Mouse (Mus musculus) small intestine, adult 2 months (tissue): ENCODE measurements around the gene Xpnpep1. TPM values are rescaled to one million over a fixed set of nuclear protein-coding genes. Genes with fewer than 3 reads are reported as not detected.

Source experiments
- H3K27ac ChIP-seq: fragments of 200-500 bp; 2 replicates; pipeline ENCODE4 v1.5.1; 2012; ENCODE audit warnings: low read depth, low read length, control low read depth, inconsistent platforms; ENCODE audit not compliant: insufficient read depth
- H3K27me3 ChIP-seq: fragments of 200-500 bp; 2 replicates; pipeline ENCODE4 v1.6.1; 2012; ENCODE audit warnings: mild to moderate bottlenecking, moderate library complexity, low read length, inconsistent platforms; ENCODE audit not compliant: control insufficient read depth, insufficient read depth
- H3K36me3 ChIP-seq: fragments of 200-500 bp; 2 replicates; pipeline ENCODE4 v1.6.1; 2012; ENCODE audit warnings: mild to moderate bottlenecking, low read length, control low read depth, inconsistent platforms; ENCODE audit not compliant: control insufficient read depth, insufficient read depth
- H3K4me1 ChIP-seq: fragments of 200-500 bp; 2 replicates; pipeline ENCODE4 v1.6.1; 2012; ENCODE audit warnings: low read length, inconsistent platforms, mixed read lengths; ENCODE audit not compliant: control insufficient read depth, insufficient read depth, insufficient read length
- H3K4me3 ChIP-seq: fragments of 200-500 bp; 2 replicates; pipeline ENCODE4 v1.5.1; 2012; ENCODE audit warnings: low read depth, mild to moderate bottlenecking, control low read depth, inconsistent platforms, low read length, moderate library complexity
- CTCF ChIP-seq: fragments of 200-500 bp; IDR thresholded peaks from 2 replicates; pipeline ENCODE4 v1.5.1; 2012; ENCODE audit warnings: low read depth, mild to moderate bottlenecking, control low read depth, inconsistent platforms, low read length, moderate library complexity, mixed read lengths; ENCODE audit not compliant: insufficient replicate concordance, insufficient read length; ENCODE audit errors: extremely low read depth
- POLR2A ChIP-seq: fragments of 200-500 bp; IDR thresholded peaks from 2 replicates; pipeline ENCODE4 v1.6.1; 2012; ENCODE audit warnings: low read depth, mild to moderate bottlenecking, control low read depth, inconsistent platforms, low read length, moderate library complexity
- WGBS: fragments of 180-500 bp; shearing (Covaris S2); methylation state at CpG from one replicate; pipeline ENCODE4 v1.1.7; 2018; 5-methylcytosine and 5-hydroxymethylcytosine counted together
- polyA plus RNA-seq: library from polyadenylated mRNA; depleted of rRNA; stranded (reverse); fragments of >200 nt; gene quantifications from 2 replicates; pipeline ENCODE4 v1.2.3, GENCODE M21; 2012

Xpnpep1 gene
- polyA plus RNA-seq, 1 experiment: 477 TPM

GRCm38 (mm10) chr19:53019716-53020463 is 20.1 kb downstream of the Xpnpep1 start:
- peak; percentile 75; the same call in 1 of the 2 replicates for TF ChIP-seq CTCF
- TF ChIP-seq POLR2A: no peak
- peaks cover 38% of the 10 kb centered on the region for H3K4me1 ChIP-seq
- no peak overlapping the region for H3K4me3 ChIP-seq
- H3K27me3 ChIP-seq: no peaks in the 10 kb centered on the region
- H3K36me3 ChIP-seq: peaks cover 72% of the 10 kb centered on the region
- WGBS: 66% methylated on average over 13 of the region's 13 CpGs
- peak overlapping the region; percentile 48 for H3K27ac ChIP-seq

GRCm38 (mm10) chr19:53017954-53018353 is 22.1 kb downstream of the Xpnpep1 start:
- no peak overlapping the region for H3K27ac ChIP-seq
- no peak for TF ChIP-seq CTCF
- no peak for TF ChIP-seq POLR2A
- H3K36me3 ChIP-seq: peaks cover 72% of the 10 kb centered on the region
- no peak overlapping the region for H3K4me3 ChIP-seq
- H3K4me1 ChIP-seq: peaks cover 22% of the 10 kb centered on the region
- no peaks in the 10 kb centered on the region for H3K27me3 ChIP-seq
- 71% methylated on average over 9 of the region's 9 CpGs for WGBS

DNA sequence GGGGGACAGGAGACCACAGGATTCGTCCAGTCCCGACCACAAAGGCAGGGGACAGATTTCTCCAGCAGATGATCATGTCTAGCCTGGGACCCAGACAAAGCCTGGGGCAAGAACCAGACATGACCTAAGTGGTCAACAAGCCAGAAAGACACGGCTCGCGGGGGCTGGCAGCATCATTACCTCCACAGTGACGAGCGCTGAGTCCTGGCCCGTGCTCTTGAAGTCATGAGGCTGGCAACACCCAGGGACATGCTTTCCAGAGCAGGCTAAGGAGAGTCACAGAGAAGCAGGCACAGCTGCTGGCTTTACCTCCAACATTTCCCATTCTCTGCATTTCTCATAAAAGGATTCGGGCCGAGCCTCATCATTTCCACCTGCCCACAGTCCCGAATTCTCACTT is 22.8 kb downstream of the Xpnpep1 start:
- WGBS: 89% methylated on average over 11 of the region's 11 CpGs
- H3K4me1 ChIP-seq: peaks cover 16% of the 10 kb centered on the region
- no peaks in the 10 kb centered on the region for H3K27me3 ChIP-seq
- peaks cover 73% of the 10 kb centered on the region for H3K36me3 ChIP-seq
- no peak overlapping the region for H3K4me3 ChIP-seq
- no peak overlapping the region for H3K27ac ChIP-seq
- no peak for TF ChIP-seq CTCF
- no peak for TF ChIP-seq POLR2A

GRCm38 (mm10) chr19:53014910-53015710 is 24.9 kb downstream of the Xpnpep1 start:
- TF ChIP-seq POLR2A (no peak), CTCF (no peak)
- Histone ChIP-seq H3K36me3 (peaks cover 85% of the 10 kb centered on the region), H3K4me1 (peaks cover 11% of the 10 kb centered on the region), H3K27me3 (no peaks in the 10 kb centered on the region), H3K27ac (no peak overlapping the region), H3K4me3 (no peak overlapping the region)
- 87% methylated on average over 21 of the region's 21 CpGs for WGBS

- Histone ChIP-seq H3K27ac (no peak overlapping the region), H3K36me3 (peaks cover 93% of the 10 kb centered on the region), H3K27me3 (no peaks in the 10 kb centered on the region), H3K4me3 (no peak overlapping the region), H3K4me1 (peaks cover 4% of the 10 kb centered on the region)
- TF ChIP-seq CTCF: no peak
- TF ChIP-seq POLR2A: no peak
- WGBS: 86% methylated on average over 3 of the region's 3 CpGs
These were observed 26.3 kb downstream of the Xpnpep1 start for GRCm38 (mm10) chr19:53013744-53014143.

DNA sequence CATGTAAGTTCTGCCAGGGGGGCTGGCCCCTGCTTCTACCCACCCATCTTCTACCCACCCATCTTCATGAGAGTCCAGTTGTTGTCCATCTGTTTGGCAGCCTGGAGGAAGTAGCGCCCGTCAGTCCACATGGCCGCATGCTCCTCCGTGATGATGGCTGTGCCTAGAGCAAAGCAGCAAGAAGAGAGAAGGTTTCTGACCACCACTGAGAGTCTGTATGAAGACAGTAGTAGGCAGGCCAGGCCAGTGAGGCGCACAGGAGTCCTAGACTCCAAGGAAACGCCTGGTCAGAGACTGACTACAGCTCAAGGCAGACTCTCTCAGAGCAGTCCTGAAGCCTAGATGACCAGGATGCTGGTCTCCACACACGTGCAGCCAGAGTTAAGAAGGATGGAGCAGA is 26.7 kb downstream of the Xpnpep1 start:
- no peak overlapping the region for H3K27ac ChIP-seq
- no peaks in the 10 kb centered on the region for H3K27me3 ChIP-seq
- WGBS: 85% methylated on average over 7 of the region's 7 CpGs
- H3K4me3 ChIP-seq: no peak overlapping the region
- peaks cover 92% of the 10 kb centered on the region for H3K36me3 ChIP-seq
- TF ChIP-seq POLR2A: no peak
- TF ChIP-seq CTCF: no peak
- peaks cover 4% of the 10 kb centered on the region for H3K4me1 ChIP-seq

DNA sequence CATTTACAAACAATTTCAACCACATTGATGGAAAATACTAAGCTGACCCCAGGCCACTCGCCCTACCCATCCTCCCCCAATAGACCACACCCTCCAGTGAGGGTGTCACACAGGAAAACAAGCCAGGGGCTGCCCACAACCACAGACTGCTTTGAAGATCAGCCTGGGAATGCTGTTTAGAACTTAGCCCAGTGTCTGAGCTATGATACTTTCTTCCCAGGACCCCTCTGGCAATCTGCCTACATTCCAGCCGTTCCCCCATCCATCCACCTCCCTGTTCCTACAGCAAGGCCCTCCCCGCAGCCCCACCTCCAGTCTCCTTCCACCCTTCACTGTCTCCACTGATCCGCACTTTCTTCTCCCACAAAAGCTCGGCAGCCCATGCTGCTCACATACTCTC is 29.1 kb downstream of the Xpnpep1 start:
- WGBS: 80% methylated on average over 5 of the region's 5 CpGs
- H3K36me3 ChIP-seq: peaks cover 91% of the 10 kb centered on the region
- no peak overlapping the region for H3K4me3 ChIP-seq
- peaks cover 4% of the 10 kb centered on the region; the same call in 1 of the 2 replicates for H3K4me1 ChIP-seq
- TF ChIP-seq CTCF: no peak
- TF ChIP-seq POLR2A: no peak
- peak overlapping the region; percentile 21 for H3K27ac ChIP-seq
- H3K27me3 ChIP-seq: no peaks in the 10 kb centered on the region
